Mouse (Mus musculus) brain, embryonic 18.5 days (tissue): ENCODE measurements around the gene Fcho1.
A peak's percentile ranks its signal among the peaks of the same experiment; 100 is the strongest.

Experiments
- DNase-seq: peaks from one replicate; pipeline ENCODE4 v3.0.0-alpha.2; 2012; ENCODE audit warnings: low read depth, low spot score

Gene Fcho1

GRCm38 (mm10) chr8:71660325-71661120 is 65.0 kb downstream of the Fcho1 start:
- DNase-seq, result peak; percentile 64

GRCm38 (mm10) chr8:71659751-71660150 is 65.8 kb downstream of the Fcho1 start:
- no peak for DNase-seq

- DNase-seq, result no peak
These were observed 66.9 kb downstream of the Fcho1 start for GRCm38 (mm10) chr8:71658515-71659049.
